Mouse (Mus musculus) left cerebral cortex, postnatal 10 days (tissue): ENCODE measurements around the gene Nkain4. TPM values are rescaled to one million over a fixed set of nuclear protein-coding genes. Genes with fewer than 3 reads are reported as not detected.

ENCODE experiments used
- DNase-seq, 2 experiments: peaks; one replicate each; pipeline ENCODE4 v3.0.0; 2021 to 2022; ENCODE audit warnings: low spot score in 2 of 2, mixed read lengths in 1 of 2; ENCODE audit errors: extremely low spot score in 1 of 2
- intact Hi-C: fragments of 180-260 bp; cut with DNase I; formaldehyde crosslinking; loops from one replicate; pipeline ENCODE4 v1.15.1; 2025
- total RNA-seq, 2 experiments: library from RNA; stranded (reverse); gene quantifications; 2 replicates each; pipeline ENCODE4 v1.2.3; 2021

The Nkain4 gene
- 10 to 100 TPM; 39.3 to 39.9 TPM for total RNA-seq

DNA sequence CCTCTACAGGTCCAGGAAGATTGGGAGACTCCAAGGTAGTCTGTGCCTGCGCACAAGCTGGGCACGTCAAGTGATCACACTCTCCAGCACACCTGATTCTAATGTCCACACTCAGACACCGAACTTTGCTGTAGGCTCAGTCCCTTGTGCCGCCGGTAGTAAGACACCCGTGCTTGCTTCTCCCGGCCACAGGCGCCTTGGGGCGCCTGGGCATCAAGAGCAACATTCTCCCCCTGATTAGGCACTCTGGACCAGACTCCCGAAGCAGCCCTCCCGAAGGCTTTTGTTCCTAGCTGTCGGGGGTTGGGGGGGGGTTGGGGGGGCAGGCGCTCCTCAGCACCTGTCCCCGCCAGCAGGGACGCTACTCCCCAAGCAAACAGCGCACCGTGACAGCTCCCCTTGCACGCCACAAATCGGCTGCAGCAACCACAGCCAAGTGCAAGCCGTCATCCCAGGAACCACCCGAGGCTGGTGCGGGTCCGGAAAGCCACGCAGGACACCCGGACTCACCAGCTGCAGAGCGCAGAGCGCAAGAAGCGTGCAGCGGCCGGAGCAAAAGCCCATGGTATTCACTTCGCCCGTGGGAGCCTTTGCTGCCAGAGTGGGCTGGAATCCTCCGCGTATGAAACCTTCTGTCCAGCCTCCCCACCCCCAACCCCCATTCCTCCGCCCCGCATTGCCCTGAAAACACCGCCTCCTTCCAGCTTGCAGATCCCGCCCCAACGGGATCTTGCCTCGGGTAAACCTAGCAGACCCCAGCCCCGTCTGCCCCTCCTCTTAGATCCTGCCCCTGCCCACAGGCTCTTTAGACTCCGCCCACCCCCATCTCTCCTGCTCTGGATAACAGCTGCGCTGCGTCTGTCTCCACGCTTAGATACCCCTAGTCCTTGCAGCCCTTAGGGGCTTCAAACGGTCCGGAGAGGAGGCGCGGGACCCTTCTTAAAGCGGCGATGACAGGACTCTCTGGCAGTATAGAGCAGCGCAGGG, at the start of gene Nkain4:
Gene Nkain4, minus strand, starts transcription at position 639 of the 987 bp plus-strand sequence.
- intact Hi-C loops, result no loop called here
- peak in 1 of 2 experiments; percentile 79 for DNase-seq

DNA sequence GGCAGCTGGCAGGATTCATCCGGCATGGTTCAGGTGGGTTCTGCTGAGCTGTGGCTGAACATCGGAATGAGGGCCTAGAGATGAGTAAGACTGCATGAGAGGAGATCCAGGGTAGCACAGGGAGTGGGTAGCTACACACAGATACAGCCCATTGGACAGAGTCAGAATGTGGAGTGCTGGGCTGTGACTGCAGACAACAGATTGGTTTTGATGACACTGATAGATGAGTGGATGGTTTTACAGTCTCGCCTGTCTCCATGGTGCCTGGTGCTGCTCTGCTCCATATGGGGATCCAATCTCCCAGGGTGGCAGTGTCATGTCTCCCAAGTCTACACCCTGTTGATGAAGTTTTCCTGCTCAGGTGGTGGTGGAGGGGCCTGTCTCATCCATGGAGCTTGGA, 42.4 kb upstream of the Nkain4 start:
- DNase-seq, result no peak
- intact Hi-C loops, result loop anchor here (5.0 kb wide), 1 partner anchor 60 kb away; no protein-coding TSS in a partner anchor

DNA sequence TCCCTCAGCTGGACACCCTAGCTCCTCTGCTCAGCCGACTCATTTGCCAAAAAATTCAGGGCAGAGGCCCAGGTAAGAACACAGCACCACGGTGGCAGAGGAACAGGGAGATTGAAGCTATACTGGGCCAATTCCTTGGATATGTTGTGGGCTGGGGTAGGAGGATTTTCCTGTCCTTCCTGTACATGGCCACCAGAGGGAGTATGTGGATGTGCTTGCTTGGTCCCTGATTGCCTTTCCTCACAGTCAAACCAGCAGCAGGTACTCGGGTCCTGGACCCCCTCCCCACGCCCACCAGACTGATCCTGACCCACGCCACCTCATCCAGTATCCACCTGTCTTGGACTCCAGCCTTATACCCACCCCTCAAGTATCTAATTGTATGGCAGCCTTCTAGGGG, 41.9 kb upstream of the Nkain4 start:
- peak in 1 of 2 experiments; percentile 53 for DNase-seq
- intact Hi-C loops, result loop anchor here (5.0 kb wide), 1 partner anchor 61 kb away; no protein-coding TSS in a partner anchor

DNA sequence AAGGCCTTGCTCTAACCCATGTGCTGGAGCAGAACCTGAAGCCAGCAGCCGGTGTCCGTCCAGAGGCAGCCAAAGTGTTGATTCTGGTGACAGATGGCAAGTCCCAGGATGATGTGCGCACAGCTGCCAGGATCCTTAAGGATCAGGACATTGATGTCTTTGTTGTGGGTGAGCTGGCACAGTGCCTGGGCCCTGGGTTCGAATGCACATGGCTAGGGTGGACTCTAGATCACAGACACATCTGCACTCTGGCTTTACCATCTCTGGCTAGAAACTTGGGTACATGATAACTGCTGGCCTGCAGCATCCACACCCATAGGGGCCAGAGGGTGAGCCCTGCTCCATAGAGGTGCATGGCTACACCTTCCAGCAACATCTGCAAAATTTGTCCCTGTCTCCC, 41.0 kb upstream of the Nkain4 start:
- DNase-seq, result no peak
- intact Hi-C loops, result loop anchor here (5.0 kb wide), 1 partner anchor 62 kb away; no protein-coding TSS in a partner anchor

DNA sequence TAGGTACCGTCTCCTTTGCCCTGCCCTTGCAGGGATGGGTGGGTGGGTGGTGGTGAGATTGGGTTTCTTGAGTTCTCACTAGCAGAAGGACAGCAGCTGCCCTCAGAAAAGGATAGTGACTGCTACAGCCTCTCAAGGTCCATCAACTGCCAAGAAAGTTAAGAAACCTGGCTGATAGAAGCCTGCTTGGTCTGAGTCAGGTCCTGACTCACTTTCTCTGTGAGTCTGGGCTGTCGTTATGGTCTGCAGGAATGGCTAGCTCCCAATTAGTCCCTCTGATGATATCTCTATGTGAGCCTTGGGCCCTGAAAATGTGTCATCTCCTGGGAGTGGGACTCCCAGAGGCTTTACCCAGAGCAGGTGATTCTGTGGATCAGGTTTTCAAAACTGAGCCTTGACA, 39.9 kb upstream of the Nkain4 start:
- no peak for DNase-seq
- intact Hi-C loops, result no loop called here

DNA sequence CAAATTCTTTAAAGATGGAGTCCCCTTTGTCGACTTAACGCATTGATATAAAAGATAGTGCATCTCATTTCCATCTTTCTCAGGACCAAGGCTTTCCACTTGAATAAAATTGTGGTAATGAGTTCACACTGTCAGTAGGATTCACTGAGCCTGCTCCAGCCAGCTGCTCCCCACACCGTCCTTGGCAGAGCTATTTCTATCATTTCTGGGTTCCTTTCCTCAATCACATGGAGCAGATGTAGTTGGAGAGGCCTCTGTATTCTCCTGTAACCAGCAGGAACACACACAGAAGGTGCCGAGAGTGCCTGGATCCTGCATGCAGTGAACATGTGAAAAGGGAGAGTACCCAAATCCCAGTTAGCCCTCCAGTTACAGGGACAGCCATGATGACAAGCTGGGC, 35.8 kb upstream of the Nkain4 start:
- DNase-seq, result no peak
- intact Hi-C loops, result no loop called here

DNA sequence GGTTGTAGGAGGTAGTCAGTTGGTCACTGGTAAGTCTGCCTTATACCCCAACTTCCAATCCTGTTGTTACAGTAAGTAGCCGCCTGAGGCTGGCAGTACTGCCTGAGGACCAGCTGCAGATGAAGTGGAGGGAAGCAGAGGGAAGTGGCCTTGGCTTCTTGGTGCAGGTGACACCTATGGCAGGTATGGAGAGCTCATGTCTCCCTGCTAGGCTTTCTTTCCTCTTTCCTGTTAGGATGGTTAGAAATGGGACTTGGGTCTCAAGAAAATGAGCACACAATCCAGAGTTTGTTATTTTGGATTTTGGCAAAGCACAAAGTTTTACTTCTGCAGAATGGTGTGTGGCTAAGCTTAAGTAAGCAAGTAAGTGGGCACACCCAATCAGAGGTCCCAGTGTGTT, 34.4 kb upstream of the Nkain4 start:
- DNase-seq, result no peak
- intact Hi-C loops, result no loop called here

DNA sequence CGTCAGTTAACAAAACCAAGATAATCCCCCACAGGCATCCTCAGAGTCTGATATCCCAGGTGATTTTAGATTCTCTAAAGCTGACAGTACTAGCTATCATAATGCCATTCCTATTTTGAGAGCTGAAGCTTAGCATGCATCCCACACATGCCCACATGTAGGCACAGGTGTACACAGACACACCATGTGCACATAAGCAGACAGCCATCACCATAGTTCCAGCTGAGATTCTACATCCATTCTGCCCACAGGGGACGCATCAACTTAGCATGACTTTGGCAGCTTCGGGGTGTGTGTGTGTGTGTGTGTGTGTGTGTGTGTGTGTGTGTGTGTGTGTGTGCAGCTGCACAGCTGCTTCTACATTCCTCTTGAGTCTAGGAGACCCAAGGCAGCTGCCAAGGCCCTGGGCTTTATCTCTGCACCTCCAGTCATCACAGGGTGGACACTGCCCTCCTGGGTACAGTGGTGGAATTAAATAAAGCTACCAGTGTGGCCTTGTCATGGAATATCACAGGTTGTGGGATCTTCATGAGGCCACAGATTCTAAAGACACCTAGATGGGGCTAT, 33.9 kb upstream of the Nkain4 start:
- intact Hi-C loops, result no loop called here

DNA sequence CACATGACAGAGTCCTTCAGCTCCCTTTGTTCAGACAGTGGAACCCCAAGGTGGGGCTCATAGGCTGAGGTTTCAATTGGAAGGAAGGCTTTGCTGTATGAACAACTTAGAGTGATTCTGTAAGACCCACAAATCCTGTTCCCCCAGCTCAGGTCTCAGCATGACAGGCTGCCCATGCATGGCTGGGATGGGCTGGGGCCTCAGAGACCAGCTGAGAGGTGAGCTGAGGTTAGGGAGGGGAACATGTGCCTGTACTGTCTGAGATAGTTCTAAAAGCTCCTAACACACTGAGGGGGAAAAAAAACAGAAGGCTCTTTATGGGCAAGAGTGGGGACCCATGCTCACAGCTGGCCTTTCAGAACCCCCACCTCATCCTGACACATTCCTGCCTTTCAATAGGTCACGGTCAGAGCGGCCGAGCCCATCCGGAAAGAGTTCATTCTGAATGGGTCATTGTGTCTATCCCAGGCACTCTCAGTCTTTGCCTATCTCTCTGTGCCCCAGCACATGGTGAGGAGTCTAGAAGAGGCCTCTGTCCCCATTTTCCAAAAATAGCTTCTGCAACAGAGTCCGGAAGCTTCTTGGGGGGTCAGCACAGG, 33.0 kb upstream of the Nkain4 start:
- no peak for DNase-seq
- intact Hi-C loops, result no loop called here

More for the DNA sequence above, 33.9 kb upstream of the Nkain4 start:
- DNase-seq, result peak in 1 of 2 experiments; percentile 18

DNA sequence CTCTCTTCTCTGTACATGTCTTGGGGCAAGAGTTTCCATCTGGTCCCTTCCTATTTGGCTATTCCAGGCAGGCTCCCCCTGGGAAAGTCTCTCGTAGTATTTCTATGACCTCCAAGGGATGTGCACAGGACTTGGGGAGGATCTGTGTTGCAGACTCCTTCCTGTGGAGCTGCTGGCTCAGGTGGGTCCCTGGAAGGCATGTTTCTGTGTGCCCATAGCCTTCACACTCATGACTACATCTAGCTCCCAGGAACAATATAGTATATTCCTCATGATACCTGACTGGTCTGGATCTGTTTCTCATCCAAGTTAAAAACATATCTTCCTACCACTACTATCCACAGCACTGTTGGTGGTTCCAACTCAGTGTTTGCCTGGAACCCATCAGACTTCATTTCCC, 32.5 kb upstream of the Nkain4 start:
- intact Hi-C loops, result no loop called here
- DNase-seq, result no peak

DNA sequence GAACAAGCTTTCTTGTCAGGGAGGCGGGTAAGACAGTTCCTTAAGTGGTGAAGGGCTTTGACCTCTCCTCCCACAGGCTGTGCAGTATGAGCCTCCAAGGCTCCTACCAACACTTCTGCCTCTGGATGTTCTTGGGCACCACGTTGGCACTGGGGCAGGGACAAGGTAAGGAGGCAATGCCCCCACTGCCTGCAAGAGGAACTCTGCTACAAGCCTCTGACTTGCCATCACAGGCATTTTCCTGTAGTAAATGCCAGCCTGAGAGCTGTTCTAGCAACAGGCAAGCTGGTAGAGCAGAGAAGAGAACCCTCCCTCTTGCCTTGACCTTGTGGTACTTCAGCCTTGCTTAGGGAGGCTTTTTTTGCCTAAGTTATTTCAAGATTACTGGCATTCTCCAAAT, 31.9 kb upstream of the Nkain4 start, which contains the start of gene Col20a1:
Gene Col20a1, plus strand, starts transcription at position 87 of the 400 bp plus-strand sequence.
- no peak for DNase-seq
- intact Hi-C loops, result no loop called here

DNA sequence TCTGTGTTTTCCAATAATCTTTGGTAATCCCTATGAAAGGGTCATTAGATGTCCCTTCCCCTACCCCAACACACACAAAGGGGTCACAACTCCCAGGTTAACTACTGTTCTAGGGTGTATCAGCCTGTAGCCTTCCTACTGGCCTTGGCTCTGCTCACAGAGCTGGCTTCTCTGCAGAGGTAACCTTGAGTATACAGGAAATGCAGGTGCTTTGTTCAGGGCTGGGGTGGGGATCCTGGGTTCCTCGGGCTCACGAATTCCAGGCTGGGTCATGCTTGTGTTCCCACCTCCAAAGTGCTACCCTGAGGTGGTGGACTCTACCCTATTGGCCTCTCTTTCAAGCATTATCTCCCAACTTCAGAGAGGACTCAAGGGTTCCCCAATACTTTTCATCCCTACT, 31.1 kb upstream of the Nkain4 start:
- intact Hi-C loops, result no loop called here

DNA sequence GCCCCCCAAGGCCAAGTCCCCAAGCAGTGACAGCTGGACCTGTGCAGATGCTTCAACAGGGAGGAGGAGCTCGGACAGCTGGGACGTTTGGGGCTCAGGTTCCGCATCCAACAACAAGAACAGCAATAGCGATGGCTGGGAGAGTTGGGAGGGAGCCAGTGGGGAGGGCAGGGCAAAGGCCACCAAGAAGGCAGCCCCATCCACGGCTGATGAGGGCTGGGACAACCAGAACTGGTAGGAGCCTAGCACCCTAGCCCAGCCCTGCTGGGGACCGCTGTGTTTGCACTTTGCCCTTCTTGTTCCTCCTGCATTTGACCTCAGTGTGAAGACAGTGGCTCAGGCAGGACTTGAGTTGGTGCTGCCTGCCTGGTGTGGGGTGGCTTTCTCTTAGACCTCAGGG, 26.6 kb upstream of the Nkain4 start:
- DNase-seq, result no peak
- intact Hi-C loops, result no loop called here

More for the DNA sequence above, 31.1 kb upstream of the Nkain4 start:
- no peak for DNase-seq

DNA sequence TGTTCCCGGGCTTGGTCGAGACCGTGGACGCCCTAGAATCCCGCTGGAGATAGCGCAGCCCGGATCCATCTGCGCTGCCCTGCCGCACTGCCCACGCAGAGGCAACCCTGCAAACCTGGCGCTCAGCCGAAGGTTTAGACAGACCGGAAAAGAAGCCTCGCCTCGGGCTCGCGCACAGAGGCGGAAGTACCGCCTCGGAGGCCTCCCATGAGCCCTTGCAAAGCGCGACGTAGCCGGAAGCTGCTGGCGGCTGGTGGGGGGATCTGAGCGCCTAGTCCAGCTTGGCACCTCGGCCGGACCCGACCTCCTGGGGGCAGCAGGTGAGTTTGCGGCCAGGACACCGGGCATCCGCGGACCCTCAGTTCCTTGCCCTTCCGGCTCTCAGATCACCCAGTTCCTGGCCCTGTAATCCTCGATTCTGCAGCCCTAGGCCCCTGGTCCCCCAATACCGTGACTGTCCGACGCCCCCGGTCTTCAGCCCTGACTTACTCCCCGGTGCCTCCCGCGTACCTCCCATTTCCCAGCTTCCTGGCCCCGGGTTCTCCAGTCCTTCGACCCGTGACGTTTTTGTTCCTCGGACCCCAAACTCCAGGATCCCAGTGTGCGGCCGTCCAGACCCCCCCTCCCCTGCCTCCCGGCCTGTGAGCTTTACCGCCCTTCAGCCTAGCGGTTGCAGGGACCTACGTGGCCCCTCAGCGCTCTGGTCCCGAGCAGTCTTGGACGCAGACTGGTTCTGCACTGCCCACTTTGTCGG, 12.7 kb upstream of the Nkain4 start, which contains the start of gene Arfgap1:
Gene Arfgap1, plus strand, starts transcription at position 216 of the 754 bp plus-strand sequence.
- peak; percentile 89 to 96 for DNase-seq
- intact Hi-C loops, result no loop called here

DNA sequence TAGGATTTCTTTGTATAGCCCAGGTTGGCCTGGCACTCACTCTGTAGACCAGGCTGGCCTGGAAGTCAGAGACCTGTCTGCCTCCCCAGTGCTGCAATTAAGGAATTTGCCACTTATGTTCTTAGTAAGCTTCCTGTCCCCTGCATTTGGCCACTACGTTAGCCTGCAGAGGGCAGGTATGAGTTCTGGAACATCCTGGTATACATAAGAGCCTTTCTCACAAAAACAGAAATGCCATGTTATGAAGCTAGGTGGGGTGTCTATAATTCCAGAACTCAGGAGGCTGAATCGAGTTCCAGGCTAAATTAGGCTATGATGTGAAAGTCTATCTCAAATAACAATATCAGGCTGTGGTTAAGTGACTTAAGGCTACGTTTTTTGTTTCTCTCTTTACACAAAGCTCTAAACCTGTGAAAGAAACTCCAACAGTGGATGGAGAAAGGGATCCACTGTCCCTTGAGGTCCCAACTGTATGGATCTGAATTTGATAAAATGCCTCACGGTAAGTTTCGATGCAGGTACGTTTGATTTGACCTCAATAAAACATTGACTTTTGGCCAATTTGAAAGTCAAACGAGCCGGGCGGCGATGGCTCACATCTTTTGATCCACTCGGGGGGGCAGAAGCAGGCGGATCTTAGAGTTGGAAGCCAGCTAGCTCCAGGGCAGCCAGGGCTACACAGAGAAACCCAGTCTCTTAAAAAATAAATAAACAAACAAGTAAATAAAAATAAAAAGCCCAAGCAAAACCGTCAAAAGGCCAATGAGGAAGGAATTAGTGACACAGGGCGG, 11.8 kb upstream of the Nkain4 start:
- intact Hi-C loops, result no loop called here
- no peak for DNase-seq

DNA sequence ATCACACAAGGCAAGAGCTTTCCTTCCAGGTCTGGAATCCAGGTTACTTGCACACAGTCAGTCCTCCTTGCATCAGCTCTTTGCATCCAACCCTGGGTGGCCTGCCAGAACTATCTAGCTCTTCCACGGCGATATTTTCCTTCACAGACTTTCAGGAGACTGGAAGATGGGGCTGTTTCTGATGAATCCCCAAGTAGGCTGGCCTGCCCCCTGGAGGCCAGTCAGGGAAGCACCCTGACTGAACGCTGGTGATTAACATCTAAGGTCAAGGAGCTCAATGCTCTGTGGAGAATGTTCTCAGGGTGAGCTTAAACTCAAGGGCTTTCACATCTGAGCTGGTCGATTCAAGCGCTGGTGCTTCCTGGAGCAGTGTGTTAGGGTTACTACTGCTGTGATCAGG, 9.5 kb upstream of the Nkain4 start:
- DNase-seq, result peak in 1 of 2 experiments; percentile 75
- intact Hi-C loops, result loop anchor here (1.0 kb wide), 1 partner anchor 39 kb away; no protein-coding TSS in a partner anchor

DNA sequence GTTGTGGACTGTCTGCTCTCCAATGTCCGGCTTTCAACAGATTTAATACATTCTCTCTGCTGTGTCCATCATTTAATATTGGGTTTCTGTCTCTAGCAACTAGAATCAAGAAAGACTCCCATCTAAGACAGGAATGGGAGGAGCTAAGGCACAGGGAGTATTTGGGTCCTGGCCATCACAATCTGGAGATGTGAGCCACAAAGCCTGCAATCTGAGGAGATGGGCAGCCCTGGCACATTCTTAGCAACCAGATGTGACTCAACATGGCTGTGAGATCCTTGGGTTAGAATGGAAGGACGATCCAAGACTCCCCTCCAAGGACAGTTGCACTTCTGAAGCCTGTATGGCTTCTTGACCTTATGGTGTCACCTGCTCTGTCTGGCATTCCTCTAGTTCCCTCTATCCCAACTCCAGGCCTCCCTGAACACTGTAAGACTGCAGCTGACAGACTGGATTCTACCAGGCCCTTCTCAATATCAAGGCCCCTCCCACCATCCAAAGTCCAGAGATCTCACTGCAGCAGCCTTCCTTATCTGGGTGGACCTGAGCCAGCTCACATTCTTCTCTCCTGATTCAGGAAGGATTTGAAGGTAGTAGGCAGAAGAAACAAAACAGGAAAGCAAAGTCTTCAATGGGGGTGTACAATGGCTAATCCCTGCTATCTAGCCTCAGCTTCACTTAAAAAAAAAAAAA, 8.3 kb upstream of the Nkain4 start:
- intact Hi-C loops, result no loop called here
- DNase-seq, result no peak
